Comparison of ENCODE assay signal across 13 mouse cellular contexts in genomic region chr13:63569396-63569756, GRCm38 (mm10). TPM values are rescaled to one million over a fixed set of nuclear protein-coding genes. Genes with fewer than 3 reads are reported as not detected.
A peak's percentile ranks its signal among the peaks of the same experiment; 100 is the strongest.
DNase-seq lines count a peak whose midpoint lies in the region; ATAC-seq and TF ChIP-seq lines count a peak whose summit lies in the region.
"Had no signal": no experiment of that assay in that cellular context is flagged by ENCODE, and none has a peak within 500 bp of the region (broad histone marks: within the 10 kb centered on the region; RNA-seq: fewer than 3 reads in every experiment).

No protein-coding gene starts in this region.

- 23% methylated on average over 5 of the region's 5 CpGs for WGBS in liver, embryonic 11.5 days
- WGBS in liver, postnatal 0 days (ENCODE audit: insufficient replicate concordance) = 35% methylated on average over 5 of the region's 5 CpGs
- 2% methylated on average over 5 of the region's 5 CpGs for WGBS in forebrain, embryonic 13.5 days
- whole genome bisulfite sequencing in intestine, embryonic 14.5 days = 18% methylated on average over 5 of the region's 5 CpGs
- WGBS in midbrain, embryonic 16.5 days = 6% methylated on average over 5 of the region's 5 CpGs

- ATAC-seq in liver, embryonic 11.5 days (replicated peaks; ENCODE audit: low FRiP score) = no peak
- no peak for ATAC-seq in liver, postnatal 0 days
- no peak for ATAC-seq in forebrain, embryonic 13.5 days
- ATAC-seq in intestine, embryonic 14.5 days (replicated peaks; ENCODE audit: low FRiP score, low TSS enrichment, low read depth) = no peak
- ATAC-seq in midbrain, embryonic 16.5 days = no peak

- H3K4me2 ChIP-seq in liver, embryonic 11.5 days = peak overlapping the region; percentile 99
- no peak overlapping the region for H3K4me2 ChIP-seq in liver, postnatal 0 days (ENCODE audit: low read depth, low read length)
- peak overlapping the region; percentile 99 for H3K4me2 ChIP-seq in forebrain, embryonic 13.5 days
- peak overlapping the region; percentile 91 for H3K4me2 ChIP-seq in intestine, embryonic 14.5 days (ENCODE audit: low read length)
- H3K4me2 ChIP-seq in midbrain, embryonic 16.5 days (ENCODE audit: low read length) = peak overlapping the region; percentile 99; the same call in 1 of the 2 replicates

- H3K36me3 ChIP-seq in liver, embryonic 11.5 days (ENCODE audit: control insufficient read depth, insufficient read depth, low read length) = no peaks in the 10 kb centered on the region
- H3K36me3 ChIP-seq in liver, postnatal 0 days (replicated peaks; ENCODE audit: insufficient read depth, low read length) = no peaks in the 10 kb centered on the region
- H3K36me3 ChIP-seq in forebrain, embryonic 13.5 days (ENCODE audit: poor library complexity, severe bottlenecking) = no peaks in the 10 kb centered on the region
- H3K36me3 ChIP-seq in intestine, embryonic 14.5 days (ENCODE audit: control insufficient read depth, insufficient read depth, low read length) = no peaks in the 10 kb centered on the region
- no peaks in the 10 kb centered on the region for H3K36me3 ChIP-seq in midbrain, embryonic 16.5 days (ENCODE audit: control insufficient read depth, insufficient read depth, low read length)

- peaks cover 20% of the 10 kb centered on the region for H3K4me1 ChIP-seq in liver, embryonic 11.5 days (replicated peaks; ENCODE audit: control insufficient read depth, insufficient read depth, low read length)
- H3K4me1 ChIP-seq in liver, postnatal 0 days (ENCODE audit: insufficient read depth) = peaks cover 27% of the 10 kb centered on the region
- H3K4me1 ChIP-seq in forebrain, embryonic 13.5 days = peaks cover 63% of the 10 kb centered on the region
- H3K4me1 ChIP-seq in intestine, embryonic 14.5 days (replicated peaks; ENCODE audit: control insufficient read depth, insufficient read depth, low read length) = peaks cover 11% of the 10 kb centered on the region; the same call in 1 of the 2 replicates
- peaks cover 32% of the 10 kb centered on the region for H3K4me1 ChIP-seq in midbrain, embryonic 16.5 days (ENCODE audit: control insufficient read depth, insufficient read depth, low read length)

- TF ChIP-seq CTCF in liver, postnatal 0 days (IDR thresholded peaks at IDR 0.05; ENCODE audit: low read depth) = no peak

- H3K9ac ChIP-seq in liver, embryonic 11.5 days (ENCODE audit: low read depth, low read length) = no peak overlapping the region
- no peak overlapping the region for H3K9ac ChIP-seq in liver, postnatal 0 days (replicated peaks)
- H3K9ac ChIP-seq in forebrain, embryonic 13.5 days = no peak overlapping the region
- peak overlapping the region; percentile 100 for H3K9ac ChIP-seq in intestine, embryonic 14.5 days (ENCODE audit: low read length)
- 0 out of 2 replicates have a peak overlapping the region, but pooled peaks have one; percentile 25 for H3K9ac ChIP-seq in midbrain, embryonic 16.5 days (ENCODE audit: low read depth, low read length)

- H3K27me3 ChIP-seq in liver, embryonic 11.5 days (replicated peaks; ENCODE audit: control insufficient read depth, insufficient read depth, low read length) = peaks cover 45% of the 10 kb centered on the region
- H3K27me3 ChIP-seq in liver, postnatal 0 days (ENCODE audit: insufficient read depth, low read length) = peaks cover 47% of the 10 kb centered on the region
- H3K27me3 ChIP-seq in forebrain, embryonic 13.5 days = peaks cover 56% of the 10 kb centered on the region
- H3K27me3 ChIP-seq in intestine, embryonic 14.5 days (replicated peaks; ENCODE audit: control insufficient read depth, insufficient read depth, low read length) = peaks cover 6% of the 10 kb centered on the region; the same call in 1 of the 2 replicates
- H3K27me3 ChIP-seq in midbrain, embryonic 16.5 days (ENCODE audit: control insufficient read depth, insufficient read depth, low read depth, low read length) = peaks cover 11% of the 10 kb centered on the region; the same call in 1 of the 2 replicates

- no peak for DNase-seq in liver, embryonic 11.5 days (ENCODE audit: low spot score)
- DNase-seq in liver, postnatal 0 days = no peak
- DNase-seq in intestine, embryonic 14.5 days (ENCODE audit: low spot score) = no peak
- no peak for DNase-seq in thymus, postnatal 36 days
- DNase-seq in layer of hippocampus, adult 11-12 months (ENCODE audit: low spot score) = no peak
- DNase-seq in gastrocnemius, adult 8-10 months (ENCODE audit: low spot score in 2 of 2) = no peak
- DNase-seq: adrenal gland, adult 2 months; cerebellum, postnatal 25 days; gastrocnemius, adult 2 months; heart, postnatal 36 days had no signal

- no peaks in the 10 kb centered on the region for H3K9me3 ChIP-seq in liver, embryonic 11.5 days (ENCODE audit: control insufficient read depth, low read length)
- no peaks in the 10 kb centered on the region for H3K9me3 ChIP-seq in liver, postnatal 0 days (ENCODE audit: low read length)
- no peaks in the 10 kb centered on the region for H3K9me3 ChIP-seq in forebrain, embryonic 13.5 days (replicated peaks)
- no peaks in the 10 kb centered on the region for H3K9me3 ChIP-seq in intestine, embryonic 14.5 days (ENCODE audit: control insufficient read depth, low read length)
- no peaks in the 10 kb centered on the region for H3K9me3 ChIP-seq in midbrain, embryonic 16.5 days (replicated peaks; ENCODE audit: control insufficient read depth, low read length, poor library complexity, severe bottlenecking)

- H3K27ac ChIP-seq in liver, embryonic 11.5 days (ENCODE audit: low read depth, low read length) = no peak overlapping the region
- no peak overlapping the region for H3K27ac ChIP-seq in liver, postnatal 0 days (ENCODE audit: low read depth)
- no peak overlapping the region for H3K27ac ChIP-seq in forebrain, embryonic 13.5 days
- H3K27ac ChIP-seq in intestine, embryonic 14.5 days (ENCODE audit: low read depth) = peak overlapping the region; percentile 98
- H3K27ac ChIP-seq in midbrain, embryonic 16.5 days (ENCODE audit: low read length) = no peak overlapping the region
- H3K27ac ChIP-seq: gastrocnemius, adult 2 months; left cerebral cortex, adult 2 months had no signal

- TF ChIP-seq EP300 in liver, postnatal 0 days (IDR thresholded peaks at IDR 0.05; ENCODE audit: low read depth) = no peak

- H3K4me3 ChIP-seq in liver, embryonic 11.5 days (ENCODE audit: low read depth, low read length) = no peak overlapping the region
- H3K4me3 ChIP-seq in liver, postnatal 0 days (ENCODE audit: low read depth, low read length) = no peak overlapping the region
- H3K4me3 ChIP-seq in forebrain, embryonic 13.5 days = peak overlapping the region; percentile 93; the same call in 1 of the 2 replicates
- peak overlapping the region; percentile 94 for H3K4me3 ChIP-seq in intestine, embryonic 14.5 days (ENCODE audit: low read depth, low read length)
- no peak overlapping the region for H3K4me3 ChIP-seq in midbrain, embryonic 16.5 days (ENCODE audit: low read depth, low read length)
- H3K4me3 ChIP-seq: gastrocnemius, adult 2 months; left cerebral cortex, adult 2 months had no signal

RNA-seq across cellular contexts. Expression of gene Ptch1, which starts 4.0 kb away (rescaled TPM):
- 14.0 and 15.0 TPM in 2 replicates for polyA plus RNA-seq in liver, embryonic 11.5 days (2014; fragmentation: Nextera tagmentation; extraction: Ambion mirVana)
- 1.8 and 2.5 TPM in 2 replicates for polyA plus RNA-seq in liver, postnatal 0 days (2015; fragmentation: Nextera tagmentation; extraction: Ambion mirVana)
- 11.3 and 16.0 TPM in 2 replicates for polyA plus RNA-seq in forebrain, embryonic 13.5 days (2015; fragmentation: Nextera tagmentation; extraction: Ambion mirVana)
- 62.8 and 68.0 TPM in 2 replicates for polyA plus RNA-seq in intestine, embryonic 14.5 days (2014; fragmentation: Nextera tagmentation; extraction: Ambion mirVana)
- 14.3 and 15.0 TPM in 2 replicates for polyA plus RNA-seq in midbrain, embryonic 16.5 days (2015; fragmentation: Nextera tagmentation; extraction: Ambion mirVana)
- 10 to 100 TPM in 1 of 4 experiments, 1 to 10 TPM in 3; 6.6 to 10.3 (median 8.3) TPM for total RNA-seq in gastrocnemius, adult 8-10 months (2022)

Comparison
In these comparisons a context has a peak if more than half of its experiments do, and no peak if none do; other contexts are left out.
1. H3K4me3 ChIP-seq: peak in forebrain, embryonic 13.5 days (single experiment) and intestine, embryonic 14.5 days (single experiment); none in liver, embryonic 11.5 days (single experiment), liver, postnatal 0 days (single experiment) and midbrain, embryonic 16.5 days (single experiment).
2. H3K9ac ChIP-seq: peak in intestine, embryonic 14.5 days (single experiment) and midbrain, embryonic 16.5 days (single experiment); none in liver, embryonic 11.5 days (single experiment), liver, postnatal 0 days (single experiment) and forebrain, embryonic 13.5 days (single experiment).